In genomic region chr3:31237936-31238335, GRCm38 (mm10) we compare ENCODE assay signal across 8 mouse cellular contexts.
DNase-seq lines count a peak whose midpoint lies in the region; ATAC-seq lines count a peak whose summit lies in the region.

No protein-coding gene starts in this region.

- H3K27ac ChIP-seq in hindbrain, embryonic 10.5 days: no peak overlapping the region
- no peak overlapping the region for H3K27ac ChIP-seq in hindbrain, embryonic 14.5 days

- no peak overlapping the region for H3K9ac ChIP-seq in hindbrain, embryonic 14.5 days

- 38% methylated on average over 3 of the region's 3 CpGs for WGBS in hindbrain, embryonic 10.5 days
- WGBS in hindbrain, embryonic 14.5 days: 41% methylated on average over 3 of the region's 3 CpGs

- no peak; the same call in 1 of the 2 replicates for ATAC-seq in hindbrain, embryonic 14.5 days (ENCODE audit: low FRiP score)

- DNase-seq in hindbrain, embryonic 10.5 days (ENCODE audit: low spot score): peak; percentile 46
- DNase-seq in hindbrain, embryonic 14.5 days (ENCODE audit: low spot score): no peak
- peak; percentile 31 for DNase-seq in A20 (ENCODE audit: low read depth, low spot score)
- peak; percentile 62 for DNase-seq in adrenal gland, postnatal 25 days
- DNase-seq in kidney, postnatal 4 days: peak; percentile 67 to 71
- DNase-seq in spleen, postnatal 36 days (ENCODE audit: low spot score in 2 of 2): no peak
- no peak for DNase-seq in thymus, postnatal 25 days
- DNase-seq in urinary bladder, postnatal 25 days (ENCODE audit: low spot score): no peak

- H3K4me1 ChIP-seq in hindbrain, embryonic 10.5 days (replicated peaks): no peaks in the 10 kb centered on the region
- no peaks in the 10 kb centered on the region for H3K4me1 ChIP-seq in hindbrain, embryonic 14.5 days (replicated peaks; ENCODE audit: control insufficient read depth, insufficient read depth, low read length)

- no peaks in the 10 kb centered on the region for H3K36me3 ChIP-seq in hindbrain, embryonic 10.5 days
- 0 out of 2 replicates have a peak, but pooled peaks cover 15% of the 10 kb centered on the region for H3K36me3 ChIP-seq in hindbrain, embryonic 14.5 days (replicated peaks; ENCODE audit: control insufficient read depth, insufficient read depth)

- H3K27me3 ChIP-seq in hindbrain, embryonic 10.5 days (ENCODE audit: insufficient read depth, poor library complexity, severe bottlenecking): no peaks in the 10 kb centered on the region
- H3K27me3 ChIP-seq in hindbrain, embryonic 14.5 days (ENCODE audit: control insufficient read depth, insufficient read depth, low read length): no peaks in the 10 kb centered on the region

- H3K4me2 ChIP-seq in hindbrain, embryonic 14.5 days (replicated peaks): no peak overlapping the region

- no peaks in the 10 kb centered on the region for H3K9me3 ChIP-seq in hindbrain, embryonic 10.5 days
- H3K9me3 ChIP-seq in hindbrain, embryonic 14.5 days (ENCODE audit: control insufficient read depth, low read length): no peaks in the 10 kb centered on the region

- H3K4me3 ChIP-seq in hindbrain, embryonic 10.5 days: no peak overlapping the region
- H3K4me3 ChIP-seq in hindbrain, embryonic 14.5 days (replicated peaks; ENCODE audit: low read length): no peak overlapping the region

Comparison
In these comparisons a context has a peak if more than half of its experiments do, and no peak if none do; other contexts are left out.
1. DNase-seq: peak in hindbrain, embryonic 10.5 days (single experiment), A20 (single experiment), adrenal gland, postnatal 25 days (single experiment) and kidney, postnatal 4 days (2 of 2); none in hindbrain, embryonic 14.5 days (single experiment), spleen, postnatal 36 days (0 of 2), thymus, postnatal 25 days (single experiment) and urinary bladder, postnatal 25 days (single experiment).